Mouse (Mus musculus) kidney, embryonic 14.5 days (tissue): ENCODE data around the gene Pitpnm3. TPM values are rescaled to one million over a fixed set of nuclear protein-coding genes. Genes with fewer than 3 reads are reported as not detected.

Experiments used
- ATAC-seq: fragments of 200-750 bp; cut with Nextera tagmentation; 2 replicates; pipeline ENCODE4 v1.8.0; 2017; ENCODE audit warnings: moderate number of reproducible peaks, mild to moderate bottlenecking, moderate TSS enrichment, moderate library complexity; ENCODE audit not compliant: low FRiP score, low TSS enrichment
- H3K27ac ChIP-seq: fragments of 300-500 bp; sonication (generic); 2 replicates; pipeline ENCODE4 v1.5.1; 2014; ENCODE audit warnings: low read depth, mild to moderate bottlenecking, low read length, moderate library complexity, mixed read lengths
- H3K27me3 ChIP-seq: fragments of 300-500 bp; sonication (generic); 2 replicates; pipeline ENCODE4 v1.6.1; 2014; ENCODE audit warnings: mild to moderate bottlenecking, low read length; ENCODE audit not compliant: control insufficient read depth, insufficient read depth
- H3K36me3 ChIP-seq: fragments of 300-500 bp; sonication (generic); 2 replicates; pipeline ENCODE4 v1.6.1; 2014; ENCODE audit warnings: low read length, mixed read lengths; ENCODE audit not compliant: control insufficient read depth, insufficient read depth
- H3K4me1 ChIP-seq: fragments of 300-500 bp; sonication (generic); 2 replicates; pipeline ENCODE4 v1.6.1; 2014; ENCODE audit warnings: low read length, mixed read lengths; ENCODE audit not compliant: control insufficient read depth, insufficient read depth
- H3K4me2 ChIP-seq: fragments of 300-500 bp; sonication (generic); replicated peaks from 2 replicates; pipeline ENCODE4 v1.6.1; 2014; ENCODE audit warnings: low read depth, mild to moderate bottlenecking, low read length
- H3K4me3 ChIP-seq: fragments of 300-500 bp; sonication (generic); 2 replicates; pipeline ENCODE4 v1.5.1; 2014; ENCODE audit warnings: mild to moderate bottlenecking, low read length
- H3K9ac ChIP-seq: fragments of 300-500 bp; sonication (generic); 2 replicates; pipeline ENCODE4 v1.6.1; 2014; ENCODE audit warnings: low read depth, mild to moderate bottlenecking, low read length, moderate library complexity
- H3K9me3 ChIP-seq: fragments of 300-500 bp; sonication (generic); 2 replicates; pipeline ENCODE4 v1.6.1; 2016; ENCODE audit warnings: low read length; ENCODE audit not compliant: control insufficient read depth
- WGBS: fragments of 180-500 bp; shearing (Covaris S2); extraction: QIAGEN DNeasy Blood & Tissue Kit; methylation state at CpG from one replicate; pipeline ENCODE4 v1.1.7; 2014; 5-methylcytosine and 5-hydroxymethylcytosine counted together
- polyA plus RNA-seq: library from polyadenylated mRNA; unstranded; fragments of >200 nt; fragmentation: Nextera tagmentation; extraction: Ambion mirVana; gene quantifications from 2 replicates; pipeline ENCODE4 v1.2.1, GENCODE M21; 2014

The Pitpnm3 gene
- polyA plus RNA-seq, 1 experiment from 2014 or later: 0.09 TPM

- Histone ChIP-seq H3K4me3 (no peak overlapping the region), H3K4me1 (no peaks in the 10 kb centered on the region), H3K36me3 (no peaks in the 10 kb centered on the region), H3K27ac (no peak overlapping the region), H3K27me3 (0 out of 2 replicates have a peak, but pooled peaks cover 2% of the 10 kb centered on the region), H3K4me2 (no peak overlapping the region), H3K9me3 (no peaks in the 10 kb centered on the region), H3K9ac (no peak overlapping the region)
- 18% methylated on average over 2 of the region's 2 CpGs for WGBS
- peak; percentile 60; the same call in 1 of the 2 replicates for ATAC-seq
Measured at GRCm38 (mm10) chr11:72145182-72145876, 9.8 kb upstream of the Pitpnm3 start.

GRCm38 (mm10) chr11:72142889-72143288 lies 7.3 kb upstream of the Pitpnm3 start:
- 52% methylated on average over 10 of the region's 10 CpGs for WGBS
- ATAC-seq: no peak
- Histone ChIP-seq H3K4me2 (no peak overlapping the region), H3K4me1 (no peaks in the 10 kb centered on the region), H3K27ac (no peak overlapping the region), H3K9me3 (no peaks in the 10 kb centered on the region), H3K27me3 (0 out of 2 replicates have a peak, but pooled peaks cover 2% of the 10 kb centered on the region), H3K36me3 (no peaks in the 10 kb centered on the region), H3K9ac (no peak overlapping the region), H3K4me3 (no peak overlapping the region)

- H3K9me3 ChIP-seq: no peaks in the 10 kb centered on the region
- H3K9ac ChIP-seq: no peak overlapping the region
- H3K4me2 ChIP-seq: no peak overlapping the region
- no peak overlapping the region for H3K4me3 ChIP-seq
- no peaks in the 10 kb centered on the region for H3K36me3 ChIP-seq
- H3K27me3 ChIP-seq: peaks cover 26% of the 10 kb centered on the region
- WGBS: 13% methylated on average over 6 of the region's 6 CpGs
- 0 out of 2 replicates have a peak, but pooled peaks cover 2% of the 10 kb centered on the region for H3K4me1 ChIP-seq
- ATAC-seq: no peak
- H3K27ac ChIP-seq: no peak overlapping the region
Measured at GRCm38 (mm10) chr11:72140198-72140597, 4.6 kb upstream of the Pitpnm3 start.

- 23% methylated on average over 11 of the region's 11 CpGs for WGBS
- Histone ChIP-seq H3K9me3 (no peaks in the 10 kb centered on the region), H3K4me1 (0 out of 2 replicates have a peak, but pooled peaks cover 10% of the 10 kb centered on the region), H3K9ac (no peak overlapping the region), H3K27me3 (peaks cover 45% of the 10 kb centered on the region), H3K4me3 (peak overlapping the region; percentile 59), H3K36me3 (no peaks in the 10 kb centered on the region), H3K27ac (no peak overlapping the region), H3K4me2 (peak overlapping the region; percentile 99)
- ATAC-seq: no peak
Measured at GRCm38 (mm10) chr11:72136231-72136982, 829 bp upstream of the Pitpnm3 start.

- no peak for ATAC-seq
- no peak overlapping the region for H3K27ac ChIP-seq
- no peaks in the 10 kb centered on the region for H3K36me3 ChIP-seq
Measured at GRCm38 (mm10) chr11:72134536-72135382, 819 bp downstream of the Pitpnm3 start.

GRCm38 (mm10) chr11:72133075-72133474 lies 2.5 kb downstream of the Pitpnm3 start:
- H3K27me3 ChIP-seq: peaks cover 45% of the 10 kb centered on the region

More at GRCm38 (mm10) chr11:72134536-72135382, 819 bp downstream of the Pitpnm3 start:
- 14% methylated on average over 24 of the region's 24 CpGs for WGBS
- Histone ChIP-seq H3K4me1 (0 out of 2 replicates have a peak, but pooled peaks cover 10% of the 10 kb centered on the region), H3K27me3 (peaks cover 45% of the 10 kb centered on the region), H3K4me2 (peak overlapping the region; percentile 99), H3K9ac (peak overlapping the region; percentile 69; the same call in 1 of the 2 replicates), H3K4me3 (peak overlapping the region; percentile 59), H3K9me3 (no peaks in the 10 kb centered on the region)

GRCm38 (mm10) chr11:72132266-72132665 lies 3.3 kb downstream of the Pitpnm3 start:
- Histone ChIP-seq H3K4me2 (no peak overlapping the region), H3K9me3 (no peaks in the 10 kb centered on the region), H3K9ac (no peak overlapping the region), H3K4me1 (0 out of 2 replicates have a peak, but pooled peaks cover 10% of the 10 kb centered on the region), H3K36me3 (no peaks in the 10 kb centered on the region), H3K27me3 (peaks cover 42% of the 10 kb centered on the region), H3K27ac (no peak overlapping the region), H3K4me3 (no peak overlapping the region)
- ATAC-seq: no peak
- WGBS: 37% methylated on average over 3 of the region's 3 CpGs

More at GRCm38 (mm10) chr11:72133075-72133474, 2.5 kb downstream of the Pitpnm3 start:
- no peak overlapping the region for H3K27ac ChIP-seq
- H3K9me3 ChIP-seq: no peaks in the 10 kb centered on the region
- H3K36me3 ChIP-seq: no peaks in the 10 kb centered on the region
- no peak overlapping the region for H3K4me3 ChIP-seq
- H3K4me2 ChIP-seq: no peak overlapping the region
- no peak for ATAC-seq
- WGBS: 81% methylated on average over 10 of the region's 10 CpGs
- H3K9ac ChIP-seq: no peak overlapping the region
- H3K4me1 ChIP-seq: 0 out of 2 replicates have a peak, but pooled peaks cover 10% of the 10 kb centered on the region

- no peak overlapping the region for H3K9ac ChIP-seq
- ATAC-seq: no peak
- peaks cover 36% of the 10 kb centered on the region for H3K27me3 ChIP-seq
- 0 out of 2 replicates have a peak, but pooled peaks cover 10% of the 10 kb centered on the region for H3K4me1 ChIP-seq
- no peak overlapping the region for H3K4me3 ChIP-seq
- H3K27ac ChIP-seq: no peak overlapping the region
- no peaks in the 10 kb centered on the region for H3K36me3 ChIP-seq
- no peak overlapping the region for H3K4me2 ChIP-seq
- WGBS: 75% methylated on average over 1 of the region's 1 CpGs
- no peaks in the 10 kb centered on the region for H3K9me3 ChIP-seq
Measured at GRCm38 (mm10) chr11:72131697-72132096, 3.9 kb downstream of the Pitpnm3 start.
